Mouse (Mus musculus) liver, adult 2 months (tissue): Measurements from ENCODE around the gene Med15.

Experiments used
- CTCF ChIP-seq: fragments of 200-500 bp; IDR thresholded peaks from 2 replicates; pipeline ENCODE4 v1.5.1; 2011; ENCODE audit warnings: low read depth, low read length, control low read depth
- POLR2A ChIP-seq: fragments of 200-500 bp; IDR thresholded peaks from 2 replicates; pipeline ENCODE4 v1.6.1; 2011; ENCODE audit warnings: low read length, control low read depth; ENCODE audit not compliant: insufficient read depth; ENCODE audit errors: extremely low read depth

GRCm38 (mm10) chr16:17639081-17639480 lies 93.6 kb downstream of the Med15 start:
- TF ChIP-seq CTCF (no peak), POLR2A (no peak)
